Mouse (Mus musculus) heart, adult 2 months (tissue): ENCODE results near the gene Ipp. TPM values are rescaled to one million over a fixed set of nuclear protein-coding genes. Genes with fewer than 3 reads are reported as not detected.

Source experiments
- DNase-seq, 2 experiments: peaks; one replicate each; pipeline ENCODE4 v3.0.0; 2021
- H3K27ac ChIP-seq: fragments of 200-600 bp; 2 replicates; pipeline ENCODE4 v1.8.1; 2022
- H3K27me3 ChIP-seq: fragments of 200-500 bp; 2 replicates; pipeline ENCODE4 v1.6.1; 2012; ENCODE audit warnings: mild to moderate bottlenecking, low read length, inconsistent platforms, mixed read lengths; ENCODE audit not compliant: control insufficient read depth, insufficient read depth
- H3K36me3 ChIP-seq: fragments of 200-500 bp; 2 replicates; pipeline ENCODE4 v1.6.1; 2012; ENCODE audit warnings: low read length, inconsistent platforms; ENCODE audit not compliant: control insufficient read depth, insufficient read depth
- H3K4me1 ChIP-seq: fragments of 200-500 bp; 2 replicates; pipeline ENCODE4 v1.6.1; 2011; ENCODE audit warnings: low read length; ENCODE audit not compliant: control insufficient read depth, insufficient read depth
- H3K4me3 ChIP-seq: fragments of 200-600 bp; 2 replicates; pipeline ENCODE4 v1.8.1; 2022
- H3K79me2 ChIP-seq: fragments of 200-500 bp; replicated peaks from 2 replicates; pipeline ENCODE4 v1.6.1; 2012; ENCODE audit warnings: mild to moderate bottlenecking, inconsistent platforms, low read length, moderate library complexity, mixed read lengths; ENCODE audit not compliant: control insufficient read depth, insufficient read depth
- H3K9ac ChIP-seq: fragments of 200-500 bp; 2 replicates; pipeline ENCODE4 v1.6.1; 2012; ENCODE audit warnings: low read depth, mild to moderate bottlenecking, control low read depth, inconsistent platforms, low read length, mixed read lengths
- EP300 ChIP-seq: fragments of 200-500 bp; IDR thresholded peaks from 2 replicates; pipeline ENCODE4 v1.6.1; 2011; ENCODE audit warnings: low read depth, low read length, control low read depth; ENCODE audit not compliant: insufficient read depth
- WGBS: fragments of 180-500 bp; shearing (Covaris S2); methylation state at CpG from one replicate; pipeline ENCODE4 v1.1.7; 2018; 5-methylcytosine and 5-hydroxymethylcytosine counted together
- intact Hi-C: fragments of 180-260 bp; cut with DNase I; formaldehyde crosslinking; loops from one replicate; pipeline ENCODE4 v1.15.1; 2025
- polyA plus RNA-seq: library from polyadenylated mRNA; depleted of rRNA; stranded (reverse); fragments of >200 nt; gene quantifications from 2 replicates; pipeline ENCODE4 v1.2.3, GENCODE M21; 2012; rRNA removed
- total RNA-seq, 2 experiments: library from RNA; stranded (reverse); gene quantifications; 2 replicates each; pipeline ENCODE4 v1.2.3; 2021

Ipp gene
- total and polyA plus RNA-seq, 3 experiments = 3.5 to 15.1 (median 14.8) TPM

DNA sequence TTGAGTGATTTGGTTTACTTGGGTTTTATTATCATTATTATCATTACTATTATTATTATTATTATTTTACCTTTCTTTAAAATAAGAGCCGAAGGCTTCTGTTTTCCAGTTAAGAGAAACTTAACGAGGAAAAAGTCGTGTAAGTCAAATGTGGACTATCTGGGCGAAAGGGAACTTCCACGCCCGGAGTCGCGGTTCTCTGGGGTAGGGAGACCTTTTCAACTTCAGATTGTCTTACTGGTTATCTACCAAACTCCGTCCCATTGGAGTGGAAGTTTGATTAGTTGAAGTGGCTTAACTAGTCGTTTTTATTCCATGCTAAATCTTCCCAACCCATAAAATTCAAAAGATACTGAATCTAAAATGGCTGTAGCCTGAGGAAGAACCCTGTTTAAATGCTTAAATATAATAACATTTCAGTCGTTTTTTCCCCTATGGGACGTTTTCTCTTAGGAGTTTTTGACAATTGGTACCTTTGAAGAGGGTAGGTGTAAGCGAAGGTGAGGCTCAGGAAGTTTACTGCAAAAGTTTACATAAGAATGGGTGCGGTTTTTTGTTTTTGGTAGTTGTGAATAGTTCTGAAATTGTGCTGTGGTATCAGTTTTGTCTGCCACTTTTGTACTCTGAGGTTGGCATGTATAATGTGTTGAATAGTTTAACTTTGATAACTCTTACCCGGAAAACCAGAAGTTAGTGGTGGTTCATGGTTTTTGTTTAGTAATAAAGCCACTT is 51.0 kb downstream of the Ipp start:
- DNase-seq = no peak
- H3K27ac ChIP-seq = peak overlapping the region; percentile 95
- peaks cover 3% of the 10 kb centered on the region for H3K4me1 ChIP-seq
- H3K36me3 ChIP-seq = peaks cover 17% of the 10 kb centered on the region
- peak overlapping the region; percentile 73 for H3K9ac ChIP-seq
- peak overlapping the region; percentile 96 for H3K4me3 ChIP-seq
- no peak for TF ChIP-seq EP300
- intact Hi-C loops = loop anchor here (5.0 to 10.0 kb wide), 5 partner anchors 39 to 434 kb away; partner anchors contain the start of genes Ccdc17, Ipp, Mast2 and Urod
- H3K27me3 ChIP-seq = no peaks in the 10 kb centered on the region
- H3K79me2 ChIP-seq = peaks cover 9% of the 10 kb centered on the region
- 1% methylated on average over 15 of the region's 15 CpGs for WGBS

Other genes starting within 250 kb of the Ipp start
- gene Mast2, start 43.4 kb upstream of the Ipp start, total RNA-seq = 100 to 1,000 TPM; 108 to 136 TPM
- 144 and 149 TPM in 2 replicates for gene Mast2, start 43.4 kb upstream of the Ipp start, polyA plus RNA-seq
- gene Tmem69, start 48.4 kb downstream of the Ipp start, total RNA-seq = 10 to 100 TPM; 24.8 to 30.5 TPM
- 12.0 and 19.1 TPM in 2 replicates for gene Tmem69, start 48.4 kb downstream of the Ipp start, polyA plus RNA-seq
- 10 to 100 TPM; 57.9 to 65.9 TPM for gene Gpbp1l1, start 50.1 kb downstream of the Ipp start, total RNA-seq
- 37.7 and 55.3 TPM in 2 replicates for gene Gpbp1l1, start 50.1 kb downstream of the Ipp start, polyA plus RNA-seq
- gene Ccdc17, start 89.1 kb downstream of the Ipp start, total RNA-seq = 1 to 10 TPM; 2.9 to 3.4 TPM
- 4.5 and 8.1 TPM in 2 replicates for gene Ccdc17, start 89.1 kb downstream of the Ipp start, polyA plus RNA-seq
- 10 to 100 TPM; 16.9 to 18.3 TPM for gene Nasp, start 120.4 kb downstream of the Ipp start, total RNA-seq
- 3.0 and 7.1 TPM in 2 replicates for gene Nasp, start 120.4 kb downstream of the Ipp start, polyA plus RNA-seq
- gene Akr1a1, start 144.1 kb downstream of the Ipp start, total RNA-seq = 100 to 1,000 TPM; 281 to 289 TPM
- gene Akr1a1, start 144.1 kb downstream of the Ipp start, polyA plus RNA-seq = 247 and 371 TPM in 2 replicates
- gene Prdx1, start 178.0 kb downstream of the Ipp start, total RNA-seq = 100 to 1,000 TPM; 447 to 516 TPM
- 168 and 392 TPM in 2 replicates for gene Prdx1, start 178.0 kb downstream of the Ipp start, polyA plus RNA-seq
- 10 to 100 TPM; 55.6 to 66.3 TPM for gene Mmachc, start 200.9 kb downstream of the Ipp start, total RNA-seq
- 66.8 and 95.1 TPM in 2 replicates for gene Mmachc, start 200.9 kb downstream of the Ipp start, polyA plus RNA-seq
- 1 to 10 TPM; 4.3 to 5.5 TPM for gene Ccdc163, start 201.0 kb downstream of the Ipp start, total RNA-seq
- 17.2 and 30.9 TPM in 2 replicates for gene Ccdc163, start 201.0 kb downstream of the Ipp start, polyA plus RNA-seq
- 1 to 10 TPM; 1.6 to 2.3 TPM for gene Tesk2, start 213.4 kb downstream of the Ipp start, total RNA-seq
- 1.5 and 3.0 TPM in 2 replicates for gene Tesk2, start 213.4 kb downstream of the Ipp start, polyA plus RNA-seq